Mouse (Mus musculus): ENCODE measurements around the gene Bnc2.

- TF ChIP-seq CTCF (IDR thresholded peaks at IDR 0.05; ENCODE audit: control insufficient read depth, insufficient read depth, low read length), result no peak
- no peak for TF ChIP-seq POLR2A (IDR thresholded peaks at IDR 0.05; ENCODE audit: borderline replicate concordance, control insufficient read depth, low read depth, low read length)
These were observed 335.9 kb downstream of the Bnc2 start for GRCm38 (mm10) chr4:84339172-84339571.
